Mouse (Mus musculus) left cerebral cortex, postnatal 14 days (tissue): Measurements from ENCODE around the gene Eya3. TPM values are rescaled to one million over a fixed set of nuclear protein-coding genes. Genes with fewer than 3 reads are reported as not detected.
A peak's percentile ranks its signal among the peaks of the same experiment; 100 is the strongest.

Experiments
- DNase-seq, 2 experiments: peaks; one replicate each; pipeline ENCODE4 v3.0.0; 2021 to 2022; ENCODE audit warnings: low spot score in 2 of 2, mixed read lengths in 1 of 2
- intact Hi-C: fragments of 180-260 bp; cut with DNase I; formaldehyde crosslinking; loops from one replicate; pipeline ENCODE4 v1.15.1; 2025
- total RNA-seq, 2 experiments: library from RNA; stranded (reverse); gene quantifications; 2 replicates each; pipeline ENCODE4 v1.2.3; 2021

The Eya3 gene
- total RNA-seq, 2 experiments from 2014 or later, result 26.6 to 29.4 TPM

DNA sequence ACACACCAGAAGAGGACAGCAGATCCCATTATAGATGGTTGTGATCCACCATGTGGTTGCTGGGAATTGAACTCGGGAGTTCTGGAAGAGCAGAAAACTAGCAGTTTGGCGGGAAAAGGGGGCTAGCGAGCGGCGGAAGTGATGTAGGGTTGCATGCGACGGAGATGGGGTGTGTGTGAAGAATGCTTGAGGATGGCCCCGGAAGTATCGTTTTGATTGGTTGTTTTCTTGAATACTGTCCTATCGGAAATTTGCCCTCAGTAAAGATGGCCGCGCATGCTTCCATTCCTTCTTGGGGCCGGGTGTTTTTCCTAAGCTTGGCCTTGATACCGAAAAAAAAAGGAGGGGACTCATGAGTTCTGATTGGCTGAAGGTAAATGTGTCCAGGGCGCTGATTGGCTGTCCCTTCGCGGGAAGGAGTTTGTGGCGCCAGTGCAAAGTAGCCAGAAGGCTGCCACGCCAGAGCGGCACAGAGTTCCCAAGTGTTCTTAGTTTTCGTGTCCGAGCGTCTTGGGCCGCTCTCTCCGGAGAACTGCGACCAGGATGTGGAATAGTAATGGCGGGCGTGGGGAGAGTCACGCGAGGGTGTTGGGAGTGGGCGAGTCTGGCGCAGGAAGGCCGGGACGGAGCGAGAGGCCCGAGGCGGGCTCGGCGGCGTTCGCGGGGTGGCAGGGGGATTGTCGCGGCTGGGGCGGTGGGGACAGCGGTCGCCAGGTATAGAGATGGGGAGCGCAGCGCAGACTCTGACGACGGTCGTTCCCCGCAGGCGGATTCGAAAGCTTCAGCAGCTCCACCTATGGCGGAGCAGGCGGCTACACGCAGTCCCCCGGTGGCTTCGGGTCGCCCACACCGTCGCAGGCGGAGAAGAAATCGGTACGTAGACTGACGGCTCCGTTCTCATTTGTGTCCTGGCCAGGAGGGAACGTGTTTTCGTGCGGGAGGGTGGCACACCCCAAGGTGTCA, 129.4 kb downstream of the Eya3 start, which contains the start of gene Rpa2:
Rpa2 (plus strand) TSS at position 419 of the 963 bp plus-strand sequence.
- DNase-seq, result peak; percentile 100
- intact Hi-C loops, result no loop called here

GRCm38 (mm10) chr4:132771776-132772175, 133.0 kb downstream of the Eya3 start:
- intact Hi-C loops, result no loop called here
- DNase-seq, result no peak

Other genes starting within 250 kb of the Eya3 start
- gene Phactr4, start 216.5 kb upstream of the Eya3 start, total RNA-seq, result 10 to 100 TPM in 1 of 2 experiments, 1 to 10 TPM in 1; 7.0 to 11.4 TPM
- 1 to 10 TPM; 8.0 to 8.2 TPM for gene Med18, start 175.1 kb upstream of the Eya3 start, total RNA-seq
- 10 to 100 TPM; 10.8 to 12.2 TPM for gene Sesn2, start 128.5 kb upstream of the Eya3 start, total RNA-seq
- gene Atpif1, start 105.3 kb upstream of the Eya3 start, total RNA-seq, result 100 to 1,000 TPM; 629 to 641 TPM
- gene Dnajc8, start 103.4 kb upstream of the Eya3 start, total RNA-seq, result 10 to 100 TPM; 76.0 to 79.0 TPM
- gene Ptafr, start 74.9 kb upstream of the Eya3 start, total RNA-seq, result 1 to 10 TPM; 1.4 to 1.6 TPM
- gene Xkr8, start 93.6 kb downstream of the Eya3 start, total RNA-seq, result 1 to 10 TPM; 1.9 to 3.8 TPM
- 1 to 10 TPM; 2.2 to 2.9 TPM for gene Smpdl3b, start 118.3 kb downstream of the Eya3 start, total RNA-seq
- gene Rpa2, start 129.3 kb downstream of the Eya3 start, total RNA-seq, result 10 to 100 TPM; 12.1 to 13.3 TPM
- under 1 TPM; 0.90 to 0.97 TPM for gene Themis2, start 157.4 kb downstream of the Eya3 start, total RNA-seq
- gene Ppp1r8, start 204.2 kb downstream of the Eya3 start, total RNA-seq, result 10 to 100 TPM; 41.8 to 43.1 TPM
- gene Stx12, start 245.5 kb downstream of the Eya3 start, total RNA-seq, result 100 to 1,000 TPM in 1 of 2 experiments, 10 to 100 TPM in 1; 96.2 to 104 TPM